Mouse (Mus musculus): ENCODE results near the gene Gsap.
"Not testable (repeated sequence)": the region's sequence is repeated elsewhere in the genome, so short reads cannot be mapped to it uniquely, and the experiment has no call there.

Gene Gsap

DNA sequence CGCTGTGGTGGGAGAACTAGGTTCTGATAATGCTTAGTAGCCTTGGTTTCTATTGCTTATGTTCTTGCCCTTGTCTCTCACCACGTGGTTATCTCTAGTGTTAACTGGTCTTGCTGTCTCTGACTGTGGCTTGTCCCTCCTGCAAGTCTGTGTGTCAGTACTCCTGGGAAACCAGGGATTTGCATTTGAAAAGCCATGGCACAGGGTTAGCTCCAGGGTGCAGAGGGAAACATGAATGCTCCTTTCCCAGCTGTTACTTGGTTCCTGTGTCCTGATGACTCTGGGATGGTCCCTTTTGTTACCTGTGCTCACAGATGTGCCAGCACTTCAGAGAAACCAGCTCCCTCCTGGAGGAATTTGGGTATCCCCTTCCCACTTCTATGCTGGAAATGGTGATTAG is 3.0 kb upstream of the Gsap start:
- DNase-seq (ENCODE audit: low read depth, low spot score), result not testable (repeated sequence)

- peak; percentile 65 for DNase-seq (ENCODE audit: low read depth, low spot score)
These were observed 766 bp downstream of the Gsap start for GRCm38 (mm10) chr5:21186821-21187220.

DNA sequence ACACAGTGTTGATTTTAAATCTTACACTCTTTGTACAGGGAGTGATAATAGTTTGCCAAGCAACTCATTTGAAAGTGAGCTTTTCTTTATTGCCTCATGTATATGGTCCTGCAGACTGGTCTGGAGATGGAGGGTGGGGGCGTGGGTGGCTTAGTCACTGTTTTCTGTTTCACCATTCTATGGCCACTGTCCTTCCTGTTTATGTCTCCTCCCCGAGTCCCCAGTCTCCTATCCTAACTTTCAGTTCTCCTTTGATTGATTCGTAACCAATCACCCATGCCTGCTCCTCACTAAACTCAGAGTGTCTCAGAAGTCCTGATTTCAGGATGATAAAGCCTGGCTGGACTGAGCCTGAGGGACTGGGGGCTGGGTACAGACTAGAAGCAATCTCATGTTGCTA is 2.4 kb downstream of the Gsap start:
- DNase-seq (ENCODE audit: low read depth, low spot score), result peak; percentile 22

GRCm38 (mm10) chr5:21189036-21189435 is 3.0 kb downstream of the Gsap start:
- DNase-seq (ENCODE audit: low read depth, low spot score), result no peak

DNA sequence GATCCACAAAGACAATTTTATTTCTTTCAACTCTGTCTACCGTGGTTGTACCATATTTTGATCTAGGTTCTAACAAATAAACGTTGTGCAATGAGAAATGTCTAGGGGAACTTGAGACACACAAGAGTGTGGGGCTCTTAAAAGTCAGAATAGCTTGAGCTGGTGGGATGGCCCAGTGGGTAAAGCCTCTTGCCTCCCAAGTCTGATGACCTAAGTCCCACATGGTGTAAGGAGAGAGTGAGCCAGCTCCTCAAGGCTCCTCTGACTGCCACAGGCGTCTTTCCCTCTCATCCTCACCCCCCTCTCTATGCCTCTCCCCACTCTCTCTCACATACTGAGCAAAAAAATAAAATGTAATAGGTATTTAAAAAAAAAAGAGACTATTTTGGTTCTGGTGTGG is 3.4 kb downstream of the Gsap start:
- DNase-seq (ENCODE audit: low read depth, low spot score), result no peak

DNA sequence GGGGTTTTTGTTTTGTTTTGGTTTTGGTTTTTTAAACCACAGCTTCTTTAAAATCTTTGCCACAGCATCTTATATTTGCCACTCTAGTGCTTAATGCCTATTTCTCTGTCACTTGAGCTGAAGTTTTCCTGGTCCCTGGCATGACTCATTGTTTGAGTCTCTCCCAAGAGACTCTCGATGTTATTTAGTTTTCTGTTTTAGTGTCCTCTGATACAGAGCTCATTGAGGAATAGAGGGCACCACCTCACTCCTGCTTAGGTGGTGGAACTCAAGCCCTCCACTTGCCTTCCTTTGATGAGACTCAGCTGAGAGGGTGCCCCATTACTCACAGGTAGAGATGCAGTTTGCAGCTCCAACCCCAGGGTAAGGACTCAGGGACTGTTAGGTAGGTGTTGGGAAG is 17.4 kb downstream of the Gsap start:
- no peak for DNase-seq (ENCODE audit: low read depth, low spot score)

DNA sequence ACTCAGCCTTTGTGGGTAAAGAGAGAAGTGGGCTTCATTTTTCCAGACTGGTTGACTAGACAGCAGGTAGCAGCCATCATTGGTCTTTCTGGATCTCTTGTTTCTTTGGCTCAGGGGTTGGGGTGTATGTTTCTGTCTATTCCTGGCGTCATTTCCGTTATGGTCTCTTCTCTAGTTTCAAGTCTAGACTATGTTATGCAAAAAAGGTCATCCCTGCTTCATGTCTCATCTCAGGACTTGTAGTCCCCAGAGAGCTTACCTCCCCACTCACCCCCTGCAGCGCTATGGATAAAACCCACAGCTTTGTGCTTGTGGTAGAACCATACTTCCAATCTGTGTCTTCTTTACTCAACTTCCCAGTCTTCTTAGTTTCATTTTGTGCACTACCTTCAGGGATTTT is 18.1 kb downstream of the Gsap start:
- DNase-seq (ENCODE audit: low read depth, low spot score), result peak; percentile 21

- DNase-seq (ENCODE audit: low read depth, low spot score), result no peak
These were observed 20.0 kb downstream of the Gsap start for GRCm38 (mm10) chr5:21206014-21206413.

GRCm38 (mm10) chr5:21211406-21211805 is 25.4 kb downstream of the Gsap start:
- no peak for DNase-seq (ENCODE audit: low read depth, low spot score)

- peak; percentile 32 for DNase-seq (ENCODE audit: low read depth, low spot score)
These were observed 26.9 kb downstream of the Gsap start for GRCm38 (mm10) chr5:21212933-21213332.

DNA sequence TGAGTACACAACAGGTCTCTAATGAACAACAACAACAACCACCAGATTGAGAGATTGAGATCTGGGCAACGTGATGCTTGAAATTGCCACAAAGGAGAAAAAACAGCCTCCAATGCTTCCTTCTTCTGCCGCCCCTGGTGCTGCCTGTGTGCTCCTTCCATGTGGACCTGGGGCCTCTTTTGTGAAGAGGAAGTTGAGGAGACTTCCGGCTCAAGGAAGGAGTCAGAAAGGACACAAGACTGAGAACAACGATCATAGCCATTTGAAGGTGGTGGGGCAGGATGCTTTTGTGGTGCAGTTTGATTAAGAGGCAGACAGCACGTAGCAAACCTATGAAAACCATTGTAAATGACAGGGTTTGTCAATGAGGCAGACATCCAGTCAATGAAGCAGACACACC is 27.7 kb downstream of the Gsap start:
- DNase-seq (ENCODE audit: low read depth, low spot score), result peak; percentile 62

GRCm38 (mm10) chr5:21217453-21218294 is 31.6 kb downstream of the Gsap start:
- no peak for DNase-seq (ENCODE audit: low read depth, low spot score)

DNA sequence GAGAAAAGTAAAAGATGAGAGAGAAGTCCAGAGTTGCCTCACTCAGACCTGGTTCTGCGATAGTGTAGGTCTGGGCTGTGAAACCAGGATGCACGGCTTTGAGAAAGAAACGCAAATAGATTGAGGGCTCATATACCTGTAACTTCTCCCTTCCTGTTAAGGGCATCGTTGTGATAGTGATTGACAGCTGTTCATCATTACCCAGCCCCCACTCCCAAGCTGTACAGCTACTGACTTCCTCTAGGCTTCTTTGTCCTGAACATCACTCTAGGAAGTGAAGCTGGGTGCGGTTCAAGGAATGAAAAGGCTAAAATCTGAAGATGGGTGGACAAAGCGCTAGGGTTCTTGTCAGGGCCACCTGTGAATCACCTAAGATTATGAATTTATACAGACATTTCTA is 46.8 kb downstream of the Gsap start:
- peak; percentile 32 for DNase-seq (ENCODE audit: low read depth, low spot score)

- DNase-seq (ENCODE audit: low read depth, low spot score), result no peak
These were observed 58.5 kb downstream of the Gsap start for GRCm38 (mm10) chr5:21244575-21244974.

- DNase-seq (ENCODE audit: low read depth, low spot score), result no peak
These were observed 59.2 kb downstream of the Gsap start for GRCm38 (mm10) chr5:21245241-21245640.

DNA sequence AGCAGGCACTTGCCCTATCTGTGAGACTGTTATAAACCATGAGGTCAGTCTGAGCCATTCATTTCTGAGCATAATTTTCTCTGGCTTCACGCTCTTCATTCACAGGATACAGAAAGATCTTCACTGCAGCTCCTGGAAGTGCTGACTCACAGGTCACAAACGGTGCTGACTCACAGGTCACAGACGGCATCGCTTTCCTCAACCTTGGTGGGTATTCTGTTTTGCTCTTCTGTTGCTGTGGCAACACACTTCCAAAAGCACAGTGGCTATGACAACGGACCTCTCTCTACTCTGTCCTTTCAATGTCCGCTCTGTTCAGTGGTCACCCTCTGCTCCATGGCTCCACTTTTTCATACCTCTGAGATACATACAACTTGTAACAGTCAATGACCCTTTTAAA is 60.7 kb downstream of the Gsap start:
- DNase-seq (ENCODE audit: low read depth, low spot score), result no peak

- no peak for DNase-seq (ENCODE audit: low read depth, low spot score)
These were observed 61.9 kb downstream of the Gsap start for GRCm38 (mm10) chr5:21247916-21248315.

- no peak for DNase-seq (ENCODE audit: low read depth, low spot score)
These were observed 62.8 kb downstream of the Gsap start for GRCm38 (mm10) chr5:21248834-21249233.

GRCm38 (mm10) chr5:21254731-21255525 is 68.9 kb downstream of the Gsap start:
- peak; percentile 60 for DNase-seq (ENCODE audit: low read depth, low spot score)

DNA sequence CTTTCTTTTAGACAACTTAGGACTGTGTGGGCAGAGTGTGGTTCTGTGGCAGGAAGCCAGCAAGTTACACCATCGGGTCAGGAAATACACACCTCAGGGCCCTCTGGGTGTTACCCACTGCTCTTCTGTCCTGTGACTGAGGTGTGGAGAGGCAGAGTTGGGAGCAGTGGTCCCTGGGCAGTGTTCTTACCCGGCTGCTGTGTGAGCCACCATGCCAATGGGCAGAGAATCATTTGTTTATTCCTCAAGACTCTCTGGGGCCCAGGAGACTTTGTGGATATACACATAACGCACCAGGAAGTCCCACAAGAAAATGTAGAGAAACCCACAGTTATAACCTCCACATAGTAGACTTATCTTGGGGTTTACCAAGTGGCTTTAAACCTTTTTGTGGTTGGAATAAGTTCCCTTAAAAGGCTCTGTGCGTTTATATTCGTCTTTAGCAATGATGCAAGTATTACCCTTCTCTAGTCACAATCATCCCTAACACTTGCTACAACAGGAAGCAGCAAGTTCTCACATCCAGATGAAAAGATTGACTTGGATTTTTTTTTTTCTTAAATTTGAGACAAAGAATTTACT is 69.6 kb downstream of the Gsap start:
- DNase-seq (ENCODE audit: low read depth, low spot score), result peak; percentile 69

DNA sequence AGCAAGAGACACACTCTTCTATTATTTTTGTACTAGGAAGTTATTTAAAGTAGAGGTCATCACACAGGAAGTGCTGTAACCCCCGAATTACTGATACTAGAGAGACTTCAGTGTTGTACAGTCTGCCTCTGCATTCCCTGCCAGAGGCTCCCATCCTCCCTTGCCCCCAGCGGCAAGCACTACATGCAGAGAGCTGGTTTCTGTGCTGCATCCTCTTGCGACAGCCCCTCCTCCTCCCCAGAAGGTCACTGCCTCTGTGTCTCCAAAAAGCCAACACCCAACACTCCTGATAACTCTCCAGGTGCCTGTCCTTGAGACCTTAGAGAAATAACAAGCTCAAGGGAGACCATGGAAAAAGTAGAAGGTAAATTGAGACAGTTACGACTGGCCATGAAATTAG is 71.1 kb downstream of the Gsap start:
- no peak for DNase-seq (ENCODE audit: low read depth, low spot score)

- DNase-seq (ENCODE audit: low read depth, low spot score), result peak; percentile 52
These were observed 71.8 kb downstream of the Gsap start for GRCm38 (mm10) chr5:21257806-21258205.
